Mouse (Mus musculus) hindbrain, embryonic 15.5 days (tissue): ENCODE data around the gene Ptpdc1. TPM values are rescaled to one million over a fixed set of nuclear protein-coding genes. Genes with fewer than 3 reads are reported as not detected.

Experiments used
- ATAC-seq: fragments of 200-750 bp; cut with Nextera tagmentation; 2 replicates; pipeline ENCODE4 v1.8.0; 2017; ENCODE audit warnings: low read depth, moderate number of reproducible peaks, moderate TSS enrichment; ENCODE audit not compliant: low FRiP score
- H3K27ac ChIP-seq: fragments of 300-500 bp; sonication (generic); replicated peaks from 2 replicates; pipeline ENCODE4 v1.5.1; 2015; ENCODE audit warnings: mild to moderate bottlenecking, inconsistent platforms
- H3K27me3 ChIP-seq: fragments of 300-500 bp; sonication (generic); 2 replicates; pipeline ENCODE4 v1.6.1; 2015; ENCODE audit warnings: control low read depth, inconsistent platforms
- H3K36me3 ChIP-seq: fragments of 300-500 bp; sonication (generic); 2 replicates; pipeline ENCODE4 v1.6.1; 2015; ENCODE audit warnings: control low read depth, inconsistent platforms
- H3K4me1 ChIP-seq: fragments of 300-500 bp; sonication (generic); replicated peaks from 2 replicates; pipeline ENCODE4 v1.6.1; 2015; ENCODE audit warnings: control low read depth, inconsistent platforms
- H3K4me2 ChIP-seq: fragments of 300-500 bp; sonication (generic); 2 replicates; pipeline ENCODE4 v1.6.1; 2015; ENCODE audit warnings: moderate library complexity, mild to moderate bottlenecking, inconsistent platforms
- H3K4me3 ChIP-seq: fragments of 300-500 bp; sonication (generic); 2 replicates; pipeline ENCODE4 v1.5.1; 2015; ENCODE audit warnings: mild to moderate bottlenecking, inconsistent platforms
- H3K9ac ChIP-seq: fragments of 300-500 bp; sonication (generic); 2 replicates; pipeline ENCODE4 v1.6.1; 2015; ENCODE audit warnings: inconsistent platforms
- H3K9me3 ChIP-seq: fragments of 300-500 bp; sonication (generic); 2 replicates; pipeline ENCODE4 v1.6.1; 2016; ENCODE audit warnings: control low read depth, inconsistent platforms
- WGBS: fragments of 180-500 bp; shearing (Covaris S2); methylation state at CpG from one replicate; pipeline ENCODE4 v1.1.7; 2015; 5-methylcytosine and 5-hydroxymethylcytosine counted together
- polyA plus RNA-seq: library from polyadenylated mRNA; unstranded; fragments of >200 nt; fragmentation: Nextera tagmentation; extraction: Ambion mirVana; gene quantifications from 2 replicates; pipeline ENCODE4 v1.2.1, GENCODE M21; 2015

The Ptpdc1 gene
- polyA plus RNA-seq, 1 experiment from 2014 or later, result 17.2 TPM

GRCm38 (mm10) chr13:48662431-48663143 lies 37.1 kb upstream of the Ptpdc1 start, which contains the start of gene Barx1:
Barx1 (plus strand) TSS chr13:48662998.
- Histone ChIP-seq H3K36me3 (no peaks in the 10 kb centered on the region), H3K9me3 (no peaks in the 10 kb centered on the region), H3K4me1 (peaks cover 24% of the 10 kb centered on the region), H3K27me3 (peaks cover 78% of the 10 kb centered on the region), H3K9ac (peak within 1 kb of the TSS; percentile 16; the same call in 1 of the 2 replicates), H3K4me2 (peak within 1 kb of the TSS; percentile 62), H3K4me3 (peak within 1 kb of the TSS; percentile 36), H3K27ac (no peak within 1 kb of the TSS)
- ATAC-seq, result 0 out of 2 replicates have a peak, but pooled peaks have one; percentile 25
- WGBS, result under 1% methylated on average over 61 of the region's 73 CpGs

DNA sequence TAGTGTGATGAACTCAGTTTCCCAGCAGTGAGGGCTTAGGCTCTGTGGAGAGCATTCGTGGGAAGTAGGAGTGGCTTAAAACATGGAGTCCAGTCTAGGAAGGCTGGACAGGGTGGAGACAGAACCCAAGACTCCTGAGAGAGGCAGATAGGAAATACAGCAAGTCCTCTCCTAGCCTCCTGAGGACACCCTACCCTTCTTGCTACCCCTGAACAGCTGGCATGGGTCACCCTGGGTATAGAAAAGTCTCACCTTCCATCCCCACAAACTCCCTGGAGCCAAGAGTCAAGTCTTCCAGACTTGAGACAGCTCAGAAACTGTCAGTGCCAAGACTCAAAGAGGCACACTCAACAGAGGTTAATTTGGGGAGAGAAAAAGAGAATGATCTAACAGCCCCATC lies 36.1 kb upstream of the Ptpdc1 start:
- H3K4me1 ChIP-seq, result peaks cover 24% of the 10 kb centered on the region
- H3K9ac ChIP-seq, result no peak overlapping the region
- H3K27ac ChIP-seq, result no peak overlapping the region
- H3K4me3 ChIP-seq, result no peak overlapping the region
- H3K9me3 ChIP-seq, result no peaks in the 10 kb centered on the region
- H3K4me2 ChIP-seq, result no peak overlapping the region
- no peaks in the 10 kb centered on the region for H3K36me3 ChIP-seq
- H3K27me3 ChIP-seq, result peaks cover 79% of the 10 kb centered on the region
- WGBS, result 0% methylated on average over 1 of the region's 1 CpGs
- ATAC-seq, result no peak

DNA sequence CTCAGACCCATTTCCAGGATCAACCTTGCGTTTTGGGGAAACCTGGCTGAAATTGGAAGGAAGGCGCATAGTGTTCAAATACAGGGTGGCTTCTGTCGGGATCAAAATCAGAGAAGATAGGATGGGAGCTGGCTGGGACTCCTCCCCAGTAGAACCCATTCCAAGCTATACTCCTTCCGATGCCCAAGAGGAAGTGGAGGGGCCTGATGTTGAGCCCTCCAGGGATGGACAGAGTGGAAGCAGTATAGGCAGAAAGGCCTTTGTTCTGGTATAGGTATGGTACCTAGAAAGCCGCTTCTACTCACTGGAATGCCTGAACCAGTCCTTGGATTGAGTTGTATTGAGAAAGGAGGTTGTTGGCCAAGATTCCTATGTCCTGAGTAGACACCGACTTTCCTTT lies 35.3 kb upstream of the Ptpdc1 start:
- no peak for ATAC-seq

GRCm38 (mm10) chr13:48660221-48660734 lies 34.8 kb upstream of the Ptpdc1 start:
- Histone ChIP-seq H3K9ac (no peak overlapping the region), H3K36me3 (no peaks in the 10 kb centered on the region), H3K4me1 (peaks cover 23% of the 10 kb centered on the region), H3K9me3 (no peaks in the 10 kb centered on the region), H3K27ac (no peak overlapping the region), H3K4me3 (no peak overlapping the region), H3K4me2 (no peak overlapping the region), H3K27me3 (peaks cover 77% of the 10 kb centered on the region)
- 2% methylated on average over 11 of the region's 11 CpGs for WGBS
- ATAC-seq, result no peak

More for the DNA sequence above, 35.3 kb upstream of the Ptpdc1 start:
- H3K4me3 ChIP-seq, result no peak overlapping the region
- H3K36me3 ChIP-seq, result no peaks in the 10 kb centered on the region
- H3K4me1 ChIP-seq, result peaks cover 22% of the 10 kb centered on the region
- H3K9me3 ChIP-seq, result no peaks in the 10 kb centered on the region
- H3K9ac ChIP-seq, result no peak overlapping the region
- WGBS, result 10% methylated on average over 6 of the region's 6 CpGs
- H3K4me2 ChIP-seq, result no peak overlapping the region
- H3K27me3 ChIP-seq, result peaks cover 81% of the 10 kb centered on the region
- H3K27ac ChIP-seq, result no peak overlapping the region

GRCm38 (mm10) chr13:48659254-48660220 lies 34.1 kb upstream of the Ptpdc1 start:
- H3K9ac ChIP-seq, result no peak overlapping the region
- H3K4me2 ChIP-seq, result no peak overlapping the region
- no peak for ATAC-seq
- peaks cover 75% of the 10 kb centered on the region for H3K27me3 ChIP-seq
- H3K27ac ChIP-seq, result no peak overlapping the region
- H3K9me3 ChIP-seq, result no peaks in the 10 kb centered on the region
- WGBS, result 1% methylated on average over 38 of the region's 38 CpGs
- H3K4me1 ChIP-seq, result peaks cover 16% of the 10 kb centered on the region
- H3K4me3 ChIP-seq, result no peak overlapping the region
- no peaks in the 10 kb centered on the region for H3K36me3 ChIP-seq

DNA sequence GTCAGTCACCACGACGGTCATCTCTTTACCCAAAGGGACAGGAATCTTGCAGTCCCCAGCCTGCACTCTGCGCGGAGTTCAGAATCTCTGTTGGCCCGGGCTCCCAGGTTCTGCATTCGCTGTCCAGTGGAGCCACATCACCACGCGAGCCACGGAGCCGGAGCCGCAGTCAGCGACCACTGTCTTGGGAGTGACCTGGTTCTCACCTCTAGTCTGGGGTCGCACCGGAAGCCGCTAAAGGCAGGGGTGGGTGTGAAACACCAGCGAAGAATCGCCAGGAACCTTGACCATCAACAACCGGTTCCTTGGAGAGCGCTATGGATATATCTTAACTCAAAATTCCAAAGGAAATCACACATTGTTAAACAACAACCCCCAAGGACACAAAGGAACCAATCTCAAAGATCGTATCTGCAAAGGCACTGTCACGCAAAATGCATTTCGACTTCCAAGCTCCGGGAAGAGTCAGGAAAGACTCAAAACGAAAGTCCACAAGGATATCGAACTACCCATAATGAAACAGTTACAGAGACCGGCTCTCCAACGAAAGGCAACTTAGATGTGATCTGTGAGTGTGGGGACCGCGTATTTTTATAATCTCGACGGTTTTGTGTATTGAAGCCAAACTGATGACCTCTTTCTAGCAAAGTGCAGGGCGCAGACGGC lies 33.3 kb upstream of the Ptpdc1 start:
- no peak for ATAC-seq
- Histone ChIP-seq H3K36me3 (no peaks in the 10 kb centered on the region), H3K27me3 (peaks cover 75% of the 10 kb centered on the region), H3K9ac (no peak overlapping the region), H3K9me3 (no peaks in the 10 kb centered on the region), H3K27ac (no peak overlapping the region), H3K4me3 (no peak overlapping the region), H3K4me2 (no peak overlapping the region), H3K4me1 (peaks cover 16% of the 10 kb centered on the region)
- WGBS, result 1% methylated on average over 33 of the region's 33 CpGs

DNA sequence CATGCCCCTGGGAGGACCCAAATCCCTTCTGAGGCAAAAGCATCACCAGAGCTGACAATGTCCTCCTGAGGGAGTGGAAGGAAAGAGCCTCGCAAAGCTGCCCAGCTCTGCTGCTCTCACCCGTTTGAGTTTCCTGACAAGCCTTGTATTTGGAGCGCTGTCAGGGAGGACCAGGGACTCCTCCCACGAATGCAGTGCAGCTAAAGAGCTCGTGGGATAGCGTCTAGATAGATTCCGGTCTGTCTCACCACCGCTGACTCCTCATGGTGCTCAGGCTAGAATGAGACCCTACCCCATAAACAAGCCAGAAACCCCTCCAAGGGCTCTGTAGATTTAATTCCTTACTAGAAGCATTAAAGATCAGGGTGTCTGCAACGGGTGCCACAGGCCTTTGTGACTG lies 32.3 kb upstream of the Ptpdc1 start:
- Histone ChIP-seq H3K9me3 (no peaks in the 10 kb centered on the region), H3K9ac (no peak overlapping the region), H3K27me3 (peaks cover 72% of the 10 kb centered on the region), H3K4me3 (no peak overlapping the region), H3K27ac (no peak overlapping the region), H3K36me3 (no peaks in the 10 kb centered on the region), H3K4me1 (peaks cover 10% of the 10 kb centered on the region), H3K4me2 (no peak overlapping the region)
- no peak for ATAC-seq
- WGBS, result under 1% methylated on average over 9 of the region's 9 CpGs

DNA sequence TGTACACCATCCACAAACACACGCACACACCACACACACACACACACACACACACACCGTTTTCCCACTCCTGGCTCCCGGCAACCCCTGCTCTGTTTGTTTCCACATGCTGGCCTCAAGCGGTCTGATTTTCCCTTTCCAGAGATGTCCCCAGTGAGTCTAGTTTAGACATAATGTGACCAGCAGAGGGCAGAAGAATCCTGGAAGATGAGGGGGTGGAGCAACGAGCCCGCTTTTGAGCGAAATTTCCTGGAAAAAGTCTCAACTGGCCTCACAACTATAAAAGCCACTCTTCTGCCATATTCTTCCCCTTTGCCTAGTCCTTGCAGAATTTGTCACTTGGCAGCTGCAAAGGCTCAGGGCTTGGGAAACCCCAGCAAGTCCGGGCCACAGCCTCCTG lies 30.2 kb upstream of the Ptpdc1 start:
- peak overlapping the region; percentile 28 for H3K4me2 ChIP-seq
- no peaks in the 10 kb centered on the region for H3K36me3 ChIP-seq
- 2% methylated on average over 8 of the region's 8 CpGs for WGBS
- H3K4me3 ChIP-seq, result no peak overlapping the region
- H3K4me1 ChIP-seq, result peaks cover 6% of the 10 kb centered on the region; the same call in 1 of the 2 replicates
- peaks cover 53% of the 10 kb centered on the region for H3K27me3 ChIP-seq
- no peaks in the 10 kb centered on the region for H3K9me3 ChIP-seq
- H3K27ac ChIP-seq, result no peak overlapping the region
- peak; percentile 36; the same call in 1 of the 2 replicates for ATAC-seq
- no peak overlapping the region for H3K9ac ChIP-seq

GRCm38 (mm10) chr13:48653788-48654770 lies 28.6 kb upstream of the Ptpdc1 start:
- Histone ChIP-seq H3K9me3 (no peaks in the 10 kb centered on the region), H3K4me3 (no peak overlapping the region), H3K4me2 (no peak overlapping the region), H3K27ac (no peak overlapping the region), H3K36me3 (no peaks in the 10 kb centered on the region), H3K9ac (no peak overlapping the region), H3K4me1 (peaks cover 6% of the 10 kb centered on the region; the same call in 1 of the 2 replicates), H3K27me3 (peaks cover 37% of the 10 kb centered on the region)
- 8% methylated on average over 14 of the region's 14 CpGs for WGBS
- peak; percentile 19 for ATAC-seq

DNA sequence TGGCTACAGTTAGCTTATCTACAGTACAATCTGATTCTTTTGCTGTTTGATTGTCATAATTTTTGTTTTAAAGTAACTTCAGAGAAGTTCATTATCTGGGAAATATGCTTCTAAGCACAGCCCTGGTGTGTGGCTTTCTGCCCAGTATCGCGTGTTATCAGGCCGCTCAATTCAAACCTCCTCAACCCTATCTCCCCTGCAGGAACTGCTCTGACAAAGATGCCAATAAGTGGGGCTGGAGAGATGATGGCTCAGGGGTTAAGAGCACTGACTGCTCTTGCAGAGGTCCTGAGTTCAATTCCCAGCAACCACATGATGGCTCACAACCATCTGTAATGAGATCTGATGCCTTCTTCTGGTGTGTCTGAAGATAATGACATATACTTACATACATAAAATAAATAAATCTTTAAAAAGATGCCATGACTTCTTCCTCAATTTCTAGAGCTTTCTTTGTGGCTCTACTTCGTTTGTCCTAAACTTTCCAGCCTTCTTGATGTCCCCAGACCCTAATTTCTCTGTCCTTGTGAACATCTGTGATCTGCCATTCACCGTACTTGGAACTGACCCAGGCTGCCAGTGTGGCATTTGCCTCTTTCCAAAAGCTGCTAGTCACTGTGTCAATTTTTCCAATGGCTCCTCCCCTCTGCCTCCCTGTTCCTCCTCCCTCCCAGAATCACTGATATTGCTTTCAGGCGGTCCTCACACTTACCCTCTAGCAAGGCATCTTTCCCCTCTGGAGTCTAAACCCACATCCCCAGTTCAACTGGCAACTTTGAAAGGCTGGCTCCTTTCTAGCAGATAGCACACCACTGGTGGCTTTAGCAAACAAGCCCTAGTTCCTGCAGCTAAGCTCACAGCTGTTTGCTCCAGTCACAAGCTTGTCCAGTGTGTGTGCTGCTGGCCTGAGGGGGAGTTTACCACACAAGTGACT lies 25.9 kb upstream of the Ptpdc1 start:
- WGBS, result 59% methylated on average over 6 of the region's 6 CpGs
- H3K27me3 ChIP-seq, result peaks cover 15% of the 10 kb centered on the region
- no peaks in the 10 kb centered on the region for H3K9me3 ChIP-seq
- no peak overlapping the region for H3K4me3 ChIP-seq
- H3K9ac ChIP-seq, result no peak overlapping the region
- H3K27ac ChIP-seq, result no peak overlapping the region
- H3K4me2 ChIP-seq, result no peak overlapping the region
- no peak for ATAC-seq
- no peaks in the 10 kb centered on the region for H3K36me3 ChIP-seq
- H3K4me1 ChIP-seq, result peaks cover 6% of the 10 kb centered on the region; the same call in 1 of the 2 replicates
